Mouse (Mus musculus) neural tube, embryonic 13.5 days (tissue): ENCODE data around the gene 1700092M07Rik. TPM values are rescaled to one million over a fixed set of nuclear protein-coding genes. Genes with fewer than 3 reads are reported as not detected.
"Not testable (repeated sequence)": the region's sequence is repeated elsewhere in the genome, so short reads cannot be mapped to it uniquely, and the experiment has no call there.

Experiments used
- ATAC-seq: fragments of 200-750 bp; cut with Nextera tagmentation; 2 replicates; pipeline ENCODE4 v1.8.0; 2017; ENCODE audit warnings: low read depth, mild to moderate bottlenecking, moderate TSS enrichment, moderate library complexity
- H3K27ac ChIP-seq: fragments of 300-500 bp; sonication (generic); replicated peaks from 2 replicates; pipeline ENCODE4 v1.5.1; 2015; ENCODE audit warnings: moderate library complexity, mild to moderate bottlenecking, inconsistent platforms
- H3K27me3 ChIP-seq: fragments of 300-500 bp; sonication (generic); 2 replicates; pipeline ENCODE4 v1.6.1; 2015; ENCODE audit warnings: mild to moderate bottlenecking, inconsistent platforms
- H3K36me3 ChIP-seq: fragments of 300-500 bp; sonication (generic); 2 replicates; pipeline ENCODE4 v1.6.1; 2015; ENCODE audit warnings: mild to moderate bottlenecking, inconsistent platforms
- H3K4me1 ChIP-seq: fragments of 300-500 bp; sonication (generic); replicated peaks from 2 replicates; pipeline ENCODE4 v1.6.1; 2015; ENCODE audit warnings: inconsistent platforms
- H3K4me2 ChIP-seq: fragments of 300-500 bp; sonication (generic); 2 replicates; pipeline ENCODE4 v1.6.1; 2015; ENCODE audit warnings: inconsistent platforms, mild to moderate bottlenecking, moderate library complexity
- H3K4me3 ChIP-seq: fragments of 300-500 bp; sonication (generic); 2 replicates; pipeline ENCODE4 v1.5.1; 2015; ENCODE audit warnings: mild to moderate bottlenecking, inconsistent platforms
- H3K9ac ChIP-seq: fragments of 300-500 bp; sonication (generic); 2 replicates; pipeline ENCODE4 v1.6.1; 2015; ENCODE audit warnings: moderate library complexity, mild to moderate bottlenecking, inconsistent platforms
- H3K9me3 ChIP-seq: fragments of 300-500 bp; sonication (generic); 2 replicates; pipeline ENCODE4 v1.6.1; 2016; ENCODE audit warnings: inconsistent platforms
- WGBS: fragments of 180-500 bp; shearing (Covaris S2); methylation state at CpG from one replicate; pipeline ENCODE4 v1.1.7; 2015; 5-methylcytosine and 5-hydroxymethylcytosine counted together
- polyA plus RNA-seq: library from polyadenylated mRNA; unstranded; fragments of >200 nt; fragmentation: Nextera tagmentation; extraction: Ambion mirVana; gene quantifications from 2 replicates; pipeline ENCODE4 v1.2.1, GENCODE M21; 2015

Gene 1700092M07Rik
- polyA plus RNA-seq, 1 experiment from 2014 or later = 1.6 TPM

GRCm38 (mm10) chr19:8711506-8711905 is 29.0 kb upstream of the 1700092M07Rik start:
- peak overlapping the region; percentile 85 for H3K4me3 ChIP-seq
- peaks cover 47% of the 10 kb centered on the region for H3K4me1 ChIP-seq
- no peaks in the 10 kb centered on the region for H3K9me3 ChIP-seq
- WGBS = 75% methylated on average over 4 of the region's 4 CpGs
- ATAC-seq = no peak
- H3K27me3 ChIP-seq = no peaks in the 10 kb centered on the region
- H3K36me3 ChIP-seq = peaks cover 54% of the 10 kb centered on the region
- H3K27ac ChIP-seq = peak overlapping the region; percentile 94
- peak overlapping the region; percentile 75 for H3K4me2 ChIP-seq
- peak overlapping the region; percentile 92 for H3K9ac ChIP-seq

DNA sequence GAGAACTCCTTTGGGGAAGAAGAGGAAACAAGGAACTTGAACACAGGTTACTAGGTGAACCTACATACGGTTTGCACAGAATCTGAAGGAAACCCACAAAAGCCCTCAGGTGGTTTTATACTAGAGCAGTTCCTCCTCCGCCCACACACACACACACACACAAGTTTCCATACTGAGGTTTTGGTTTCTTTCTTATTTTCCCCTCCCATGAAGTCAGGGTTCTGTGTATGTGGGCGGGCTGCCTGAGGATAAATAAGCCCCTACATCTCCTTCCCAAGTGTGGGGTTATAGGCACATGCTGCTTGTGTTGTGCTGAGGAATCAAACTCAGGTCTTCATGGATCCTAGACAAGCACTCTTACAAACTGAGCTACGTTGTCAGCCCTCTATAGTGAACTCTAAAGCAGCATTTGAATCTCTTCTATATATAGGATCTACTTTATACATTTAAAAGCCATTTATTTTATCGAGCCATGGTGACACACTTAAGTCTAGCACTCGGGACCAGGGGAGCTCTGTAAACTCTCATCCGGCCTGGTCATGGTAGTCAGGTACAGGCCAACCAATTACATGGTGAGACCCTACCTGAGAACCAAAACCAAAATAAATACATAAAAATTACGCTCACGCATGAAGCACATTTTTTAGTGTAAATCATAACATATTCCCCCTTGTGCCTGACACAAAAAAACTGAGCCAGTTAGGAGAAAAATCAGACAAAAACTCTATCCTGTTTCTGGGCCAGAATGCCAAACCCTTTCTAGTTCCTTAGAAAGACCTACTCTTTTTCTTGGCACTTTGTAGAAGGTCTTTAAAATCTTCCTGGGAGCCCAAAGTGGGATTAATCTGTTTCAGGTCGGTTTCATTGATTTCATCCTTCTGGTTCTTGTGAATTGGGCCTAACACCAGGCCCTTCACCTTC is 28.3 kb upstream of the 1700092M07Rik start:
- Histone ChIP-seq H3K27me3 (no peaks in the 10 kb centered on the region), H3K36me3 (peaks cover 47% of the 10 kb centered on the region), H3K9ac (peak overlapping the region; percentile 92), H3K9me3 (no peaks in the 10 kb centered on the region), H3K4me3 (peak overlapping the region; percentile 85), H3K4me2 (peak overlapping the region; percentile 75), H3K27ac (peak overlapping the region; percentile 94), H3K4me1 (peaks cover 47% of the 10 kb centered on the region)
- 68% methylated on average over 10 of the region's 10 CpGs for WGBS
- ATAC-seq = no peak

DNA sequence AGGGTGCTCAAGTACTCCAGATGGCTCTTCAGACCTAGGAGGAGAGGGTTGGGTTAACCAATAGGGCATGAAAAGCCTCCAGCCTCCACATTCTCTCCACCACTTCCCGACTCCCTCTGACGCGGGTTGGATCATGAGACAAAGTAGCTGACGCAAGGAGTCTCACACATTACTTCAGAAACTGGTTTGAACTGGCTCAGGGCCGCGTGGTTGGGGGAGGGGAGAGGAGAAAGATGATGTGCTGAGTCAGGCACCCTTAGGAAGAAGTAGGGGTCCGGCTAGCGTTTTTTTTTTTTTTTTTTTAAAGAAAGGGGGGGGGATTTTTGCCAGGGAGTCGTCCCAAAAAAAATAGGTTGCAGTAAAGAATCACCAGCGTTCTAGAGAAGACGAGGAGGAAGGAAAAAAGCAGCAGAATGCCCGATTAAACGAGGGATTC is 27.6 kb upstream of the 1700092M07Rik start:
- H3K36me3 ChIP-seq = peaks cover 41% of the 10 kb centered on the region
- no peaks in the 10 kb centered on the region for H3K9me3 ChIP-seq
- H3K9ac ChIP-seq = peak overlapping the region; percentile 92
- peak overlapping the region; percentile 85 for H3K4me3 ChIP-seq
- peak overlapping the region; percentile 94 for H3K27ac ChIP-seq
- ATAC-seq = peak; percentile 71
- under 1% methylated on average over 13 of the region's 13 CpGs for WGBS
- peak overlapping the region; percentile 75 for H3K4me2 ChIP-seq
- H3K4me1 ChIP-seq = peaks cover 47% of the 10 kb centered on the region
- H3K27me3 ChIP-seq = no peaks in the 10 kb centered on the region

GRCm38 (mm10) chr19:8713306-8713996 is 27.1 kb upstream of the 1700092M07Rik start:
- H3K27me3 ChIP-seq = no peaks in the 10 kb centered on the region
- H3K9ac ChIP-seq = peak overlapping the region; percentile 92
- peak overlapping the region; percentile 75 for H3K4me2 ChIP-seq
- peaks cover 35% of the 10 kb centered on the region for H3K36me3 ChIP-seq
- peak; percentile 95 for ATAC-seq
- H3K4me3 ChIP-seq = peak overlapping the region; percentile 85
- H3K4me1 ChIP-seq = peaks cover 47% of the 10 kb centered on the region
- H3K27ac ChIP-seq = peak overlapping the region; percentile 94
- no peaks in the 10 kb centered on the region for H3K9me3 ChIP-seq
- WGBS = under 1% methylated on average over 51 of the region's 51 CpGs

GRCm38 (mm10) chr19:8713997-8714652 is 26.4 kb upstream of the 1700092M07Rik start:
- Histone ChIP-seq H3K4me2 (peak overlapping the region; percentile 75), H3K9me3 (no peaks in the 10 kb centered on the region), H3K4me3 (peak overlapping the region; percentile 85), H3K27me3 (no peaks in the 10 kb centered on the region), H3K36me3 (peaks cover 28% of the 10 kb centered on the region), H3K4me1 (peaks cover 47% of the 10 kb centered on the region), H3K27ac (peak overlapping the region; percentile 94), H3K9ac (peak overlapping the region; percentile 92)
- 9% methylated on average over 13 of the region's 13 CpGs for WGBS
- ATAC-seq = peak; percentile 6; the same call in 1 of the 2 replicates

DNA sequence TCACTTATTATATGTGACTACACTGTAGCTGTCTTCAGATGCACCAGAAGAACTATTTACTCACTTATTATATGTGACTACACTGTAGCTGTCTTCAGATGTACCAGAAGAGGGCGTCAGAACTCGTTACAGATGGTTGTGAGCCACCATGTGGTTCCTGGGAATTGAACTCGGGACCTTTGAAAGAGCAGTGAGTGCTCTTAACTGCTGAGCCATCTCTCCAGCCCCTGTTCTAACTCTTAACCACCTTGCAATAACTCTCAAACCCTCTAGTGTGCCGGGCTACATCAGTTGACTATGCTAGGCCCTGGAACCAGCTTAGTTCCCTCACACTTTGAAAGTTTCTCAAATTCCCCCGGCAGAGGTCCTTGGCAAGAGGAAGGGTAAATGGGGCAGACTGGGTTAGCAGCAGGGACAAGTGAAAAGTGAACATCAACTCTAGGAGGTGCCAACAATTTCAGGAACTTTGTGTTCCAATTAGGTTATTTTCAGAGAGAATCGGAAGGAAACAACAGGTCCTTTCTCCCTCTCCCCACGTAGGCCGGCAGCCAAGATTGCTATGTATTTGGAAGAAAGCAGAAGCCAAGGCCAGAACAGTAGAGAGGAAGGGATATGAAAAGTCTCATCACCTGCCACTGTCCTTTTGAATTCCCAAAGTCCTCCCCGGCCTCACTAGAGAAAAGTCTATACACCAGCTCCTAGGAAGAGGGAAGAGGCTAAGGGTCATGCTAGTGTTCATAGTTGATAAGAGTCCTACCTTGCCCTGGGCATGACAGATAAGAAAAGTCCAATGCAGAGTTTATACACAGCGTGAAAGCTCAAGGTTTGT is 25.7 kb upstream of the 1700092M07Rik start:
- H3K9ac ChIP-seq = no peak overlapping the region
- no peak overlapping the region for H3K4me3 ChIP-seq
- H3K27me3 ChIP-seq = no peaks in the 10 kb centered on the region
- no peaks in the 10 kb centered on the region for H3K9me3 ChIP-seq
- H3K27ac ChIP-seq = no peak overlapping the region
- H3K36me3 ChIP-seq = peaks cover 21% of the 10 kb centered on the region
- WGBS = 72% methylated on average over 10 of the region's 10 CpGs
- H3K4me2 ChIP-seq = peak overlapping the region; percentile 75
- ATAC-seq = no peak
- peaks cover 43% of the 10 kb centered on the region for H3K4me1 ChIP-seq

GRCm38 (mm10) chr19:8715868-8716766 is 24.4 kb upstream of the 1700092M07Rik start:
- no peak overlapping the region for H3K4me2 ChIP-seq
- H3K9ac ChIP-seq = no peak overlapping the region
- H3K9me3 ChIP-seq = no peaks in the 10 kb centered on the region
- 57% methylated on average over 10 of the region's 10 CpGs for WGBS
- no peak for ATAC-seq
- peaks cover 9% of the 10 kb centered on the region; the same call in 1 of the 2 replicates for H3K36me3 ChIP-seq
- H3K4me3 ChIP-seq = no peak overlapping the region
- H3K27ac ChIP-seq = no peak overlapping the region
- no peaks in the 10 kb centered on the region for H3K27me3 ChIP-seq
- H3K4me1 ChIP-seq = peaks cover 41% of the 10 kb centered on the region

- WGBS = 62% methylated on average over 9 of the region's 10 CpGs
- H3K27ac ChIP-seq = no peak overlapping the region
- peaks cover 41% of the 10 kb centered on the region for H3K4me1 ChIP-seq
- no peak for ATAC-seq
- H3K9me3 ChIP-seq = no peaks in the 10 kb centered on the region
- H3K4me3 ChIP-seq = no peak overlapping the region
- H3K9ac ChIP-seq = no peak overlapping the region
- no peaks in the 10 kb centered on the region for H3K27me3 ChIP-seq
- H3K36me3 ChIP-seq = peaks cover 3% of the 10 kb centered on the region; the same call in 1 of the 2 replicates
- no peak overlapping the region for H3K4me2 ChIP-seq
Measured at GRCm38 (mm10) chr19:8716767-8717475, 23.6 kb upstream of the 1700092M07Rik start.

- Histone ChIP-seq H3K4me3 (no peak overlapping the region), H3K4me2 (no peak overlapping the region), H3K27ac (no peak overlapping the region), H3K9me3 (no peaks in the 10 kb centered on the region), H3K9ac (no peak overlapping the region), H3K36me3 (no peaks in the 10 kb centered on the region), H3K4me1 (peaks cover 37% of the 10 kb centered on the region), H3K27me3 (no peaks in the 10 kb centered on the region)
- WGBS = 73% methylated on average over 3 of the region's 3 CpGs
- ATAC-seq = no peak
Measured at GRCm38 (mm10) chr19:8718357-8718756, 22.2 kb upstream of the 1700092M07Rik start.

GRCm38 (mm10) chr19:8719037-8719436 is 21.5 kb upstream of the 1700092M07Rik start:
- not testable (repeated sequence) for H3K27me3 ChIP-seq, H3K4me2 ChIP-seq, H3K9me3 ChIP-seq, H3K4me3 ChIP-seq, ATAC-seq, H3K9ac ChIP-seq, H3K27ac ChIP-seq, H3K36me3 ChIP-seq
- H3K4me1 ChIP-seq = peaks cover 36% of the 10 kb centered on the region
